Mouse (Mus musculus) MEL (cell line): ENCODE data around the gene Sema3c. TPM values are rescaled to one million over a fixed set of nuclear protein-coding genes. Genes with fewer than 3 reads are reported as not detected.

Source experiments
- DNase-seq: peaks from one replicate; pipeline ENCODE4 v3.0.0; 2011; ENCODE audit warnings: low read depth, low spot score
- H3K27ac ChIP-seq: 2 replicates; pipeline ENCODE4 v1.5.1; 2012; ENCODE audit warnings: low read depth, mild to moderate bottlenecking, control low read depth, low read length, moderate library complexity; ENCODE audit not compliant: control insufficient read depth
- H3K27me3 ChIP-seq, 2 experiments: fragments of 150-350 bp in 1 of 2; sonication (generic) in 1 of 2; 2 replicates each; pipeline ENCODE4 v1.6.1; 2012; ENCODE audit warnings: low read length in 2 of 2, mild to moderate bottlenecking in 2 of 2, improper control_type of control experiment in 1 of 2, moderate library complexity in 1 of 2; ENCODE audit not compliant: insufficient read depth in 2 of 2, control insufficient read depth in 1 of 2
- H3K36me3 ChIP-seq, 2 experiments: 2 replicates each; pipeline ENCODE4 v1.6.1; 2012 to 2014; ENCODE audit warnings: low read length in 2 of 2, improper control_type of control experiment in 1 of 2, inconsistent platforms in 1 of 2, mild to moderate bottlenecking in 1 of 2; ENCODE audit not compliant: insufficient read depth in 2 of 2, control insufficient read depth in 1 of 2
- H3K4me1 ChIP-seq, 2 experiments: fragments of 150-350 bp in 1 of 2; sonication (generic) in 1 of 2; 2 replicates each; pipeline ENCODE4 v1.6.1; 2012; ENCODE audit warnings: low read length in 2 of 2, improper control_type of control experiment in 1 of 2, mild to moderate bottlenecking in 1 of 2; ENCODE audit not compliant: insufficient read depth in 2 of 2, control insufficient read depth in 1 of 2
- H3K4me3 ChIP-seq, 2 experiments: fragments of 150-350 bp in 1 of 2; sonication (generic) in 1 of 2; 2 replicates each; pipeline ENCODE4 v1.5.1; 2012; ENCODE audit warnings: low read depth in 2 of 2, low read length in 2 of 2, mild to moderate bottlenecking in 2 of 2, moderate library complexity in 2 of 2, control low read depth in 1 of 2, improper control_type of control experiment in 1 of 2; ENCODE audit not compliant: control insufficient read depth in 1 of 2, insufficient read depth in 1 of 2
- H3K79me2 ChIP-seq: 2 replicates; pipeline ENCODE4 v1.6.1; 2012; ENCODE audit warnings: mild to moderate bottlenecking, low read length, moderate library complexity; ENCODE audit not compliant: control insufficient read depth, poor library complexity, insufficient read depth
- H3K9ac ChIP-seq: 2 replicates; pipeline ENCODE4 v1.6.1; 2012; ENCODE audit warnings: low read depth, mild to moderate bottlenecking, control low read depth, low read length, moderate library complexity; ENCODE audit not compliant: control insufficient read depth, poor library complexity, severe bottlenecking
- H3K9me3 ChIP-seq: fragments of 150-350 bp; sonication (generic); replicated peaks from 2 replicates; pipeline ENCODE4 v1.6.1; 2012; ENCODE audit warnings: mild to moderate bottlenecking, low read length, improper control_type of control experiment, moderate library complexity; ENCODE audit not compliant: insufficient read depth
- CHD1 ChIP-seq: IDR thresholded peaks from 2 replicates; pipeline ENCODE4 v1.6.1; 2012; ENCODE audit warnings: low read depth, mild to moderate bottlenecking, inconsistent platforms, low read length, improper control_type of control experiment
- CHD2 ChIP-seq: IDR thresholded peaks from 2 replicates; pipeline ENCODE4 v1.6.1; 2011; ENCODE audit warnings: low read length, improper control_type of control experiment
- CTCF ChIP-seq, 3 experiments: IDR thresholded peaks in 2 of 3; conservative IDR thresholded peaks in 1 of 3; 2 replicates each; pipeline ENCODE4 v1.5.1; 2011 to 2012; ENCODE audit warnings: low read length in 3 of 3, low read depth in 2 of 3, mild to moderate bottlenecking in 2 of 3, improper control_type of control experiment in 1 of 3, inconsistent platforms in 1 of 3, mixed read lengths in 1 of 3, moderate library complexity in 1 of 3; ENCODE audit not compliant: control insufficient read depth in 1 of 3, insufficient read depth in 1 of 3, poor library complexity in 1 of 3, severe bottlenecking in 1 of 3
- E2F4 ChIP-seq: IDR thresholded peaks from 2 replicates; pipeline ENCODE4 v1.6.1; 2011; ENCODE audit warnings: low read depth, low read length, improper control_type of control experiment, borderline replicate concordance
- EP300 ChIP-seq, 2 experiments: IDR thresholded peaks; 2 replicates each; pipeline ENCODE4 v1.6.1; 2011; ENCODE audit warnings: improper control_type of control experiment in 2 of 2, low read length in 2 of 2, low read depth in 1 of 2, mild to moderate bottlenecking in 1 of 2
- ETS1 ChIP-seq: IDR thresholded peaks from 2 replicates; pipeline ENCODE4 v1.6.1; 2012; ENCODE audit warnings: low read depth, mild to moderate bottlenecking, inconsistent platforms, low read length, improper control_type of control experiment, moderate library complexity
- GABPA ChIP-seq: IDR thresholded peaks from 2 replicates; pipeline ENCODE4 v1.6.1; 2012; ENCODE audit warnings: low read depth, mild to moderate bottlenecking, inconsistent platforms, low read length, improper control_type of control experiment, moderate library complexity
- GATA1 ChIP-seq: IDR thresholded peaks from 2 replicates; pipeline ENCODE4 v1.6.1; 2011; ENCODE audit warnings: low read depth, low read length, improper control_type of control experiment
- HCFC1 ChIP-seq: IDR thresholded peaks from 2 replicates; pipeline ENCODE4 v1.6.1; 2012; ENCODE audit warnings: low read depth, mild to moderate bottlenecking, inconsistent platforms, low read length, improper control_type of control experiment, moderate library complexity
- KAT2A ChIP-seq: conservative IDR thresholded peaks from 2 replicates; pipeline ENCODE4 v1.6.1; 2012; ENCODE audit warnings: low read depth, low read length, improper control_type of control experiment, inconsistent platforms
- MAFK ChIP-seq: IDR thresholded peaks from 2 replicates; pipeline ENCODE4 v1.6.1; 2011; ENCODE audit warnings: low read depth, mild to moderate bottlenecking, low read length, improper control_type of control experiment, borderline replicate concordance
- MAX ChIP-seq: IDR thresholded peaks from 2 replicates; pipeline ENCODE4 v1.6.1; 2011; ENCODE audit warnings: low read length, improper control_type of control experiment
- MAZ ChIP-seq: IDR thresholded peaks from 2 replicates; pipeline ENCODE4 v1.6.1; 2012; ENCODE audit warnings: low read depth, mild to moderate bottlenecking, inconsistent platforms, low read length, improper control_type of control experiment
- MEF2A ChIP-seq: IDR thresholded peaks from 2 replicates; pipeline ENCODE4 v1.6.1; 2014; ENCODE audit warnings: low read depth, mild to moderate bottlenecking, inconsistent platforms, low read length, improper control_type of control experiment; ENCODE audit not compliant: poor library complexity, insufficient replicate concordance, severe bottlenecking; ENCODE audit errors: extremely low read depth
- MXI1 ChIP-seq: IDR thresholded peaks from 2 replicates; pipeline ENCODE4 v1.6.1; 2011; ENCODE audit warnings: mild to moderate bottlenecking, low read depth, low read length, improper control_type of control experiment
- MYB ChIP-seq: IDR thresholded peaks from 2 replicates; pipeline ENCODE4 v1.6.1; 2011; ENCODE audit warnings: mild to moderate bottlenecking, low read depth, low read length, improper control_type of control experiment
- MYC ChIP-seq: IDR thresholded peaks from 2 replicates; pipeline ENCODE4 v1.6.1; 2011; ENCODE audit warnings: low read depth, mild to moderate bottlenecking, low read length, improper control_type of control experiment, moderate library complexity
- NELFE ChIP-seq: IDR thresholded peaks from 2 replicates; pipeline ENCODE4 v1.6.1; 2011; ENCODE audit warnings: low read depth, low read length, improper control_type of control experiment
- NRF1 ChIP-seq: IDR thresholded peaks from 2 replicates; pipeline ENCODE4 v1.6.1; 2014; ENCODE audit warnings: low read depth, mild to moderate bottlenecking, inconsistent platforms, low read length, improper control_type of control experiment, moderate library complexity; ENCODE audit not compliant: poor library complexity, insufficient read depth, severe bottlenecking
- POLR2AphosphoS5 ChIP-seq: IDR thresholded peaks from 2 replicates; pipeline ENCODE4 v1.6.1; 2012; ENCODE audit warnings: low read depth, borderline replicate concordance, mild to moderate bottlenecking, inconsistent platforms, low read length, moderate library complexity, mixed read lengths
- RAD21 ChIP-seq: IDR thresholded peaks from 2 replicates; pipeline ENCODE4 v1.6.1; 2011; ENCODE audit warnings: mild to moderate bottlenecking, low read depth, low read length, improper control_type of control experiment
- SMC3 ChIP-seq: IDR thresholded peaks from 2 replicates; pipeline ENCODE4 v1.6.1; 2011; ENCODE audit warnings: low read depth, low read length, improper control_type of control experiment
- TAL1 ChIP-seq: IDR thresholded peaks from 2 replicates; pipeline ENCODE4 v1.6.1; 2012; ENCODE audit warnings: mild to moderate bottlenecking, inconsistent platforms, low read length, moderate library complexity, mixed read lengths
- TBP ChIP-seq: IDR thresholded peaks from 2 replicates; pipeline ENCODE4 v1.8.0; 2011; ENCODE audit warnings: low read depth, low read length, improper control_type of control experiment
- UBTF ChIP-seq: IDR thresholded peaks from 2 replicates; pipeline ENCODE4 v1.6.1; 2012; ENCODE audit warnings: low read depth, mild to moderate bottlenecking, inconsistent platforms, low read length, improper control_type of control experiment, moderate library complexity, borderline replicate concordance; ENCODE audit not compliant: insufficient read depth
- USF1 ChIP-seq: IDR thresholded peaks from 2 replicates; pipeline ENCODE4 v1.6.1; 2014; ENCODE audit warnings: low read depth, mild to moderate bottlenecking, inconsistent platforms, low read length, improper control_type of control experiment, moderate library complexity
- USF2 ChIP-seq, 2 experiments: IDR thresholded peaks; 2 replicates each; pipeline ENCODE4 v1.6.1; 2011 to 2012; ENCODE audit warnings: improper control_type of control experiment in 2 of 2, low read length in 2 of 2, borderline replicate concordance in 1 of 2, inconsistent platforms in 1 of 2, low read depth in 1 of 2, mild to moderate bottlenecking in 1 of 2; ENCODE audit not compliant: insufficient read depth in 1 of 2
- ZKSCAN1 ChIP-seq: IDR thresholded peaks from 2 replicates; pipeline ENCODE4 v1.6.1; 2012; ENCODE audit warnings: low read depth, mild to moderate bottlenecking, inconsistent platforms, low read length, improper control_type of control experiment, moderate library complexity
- ZMIZ1 ChIP-seq: IDR thresholded peaks from 2 replicates; pipeline ENCODE4 v1.6.1; 2012; ENCODE audit warnings: low read depth, mild to moderate bottlenecking, inconsistent platforms, low read length, improper control_type of control experiment, moderate library complexity
- ZNF384 ChIP-seq: IDR thresholded peaks from 2 replicates; pipeline ENCODE4 v1.6.1; 2012; ENCODE audit warnings: low read depth, mild to moderate bottlenecking, inconsistent platforms, low read length, improper control_type of control experiment
- polyA plus RNA-seq, 2 experiments: library from polyadenylated mRNA; stranded (reverse) in 1 of 2; unstranded in 1 of 2; fragments of >175 nt in 1 of 2; fragments of >200 nt in 1 of 2; gene quantifications; 2 replicates each; pipeline versions ENCODE4 v1.2.1 to v1.2.4; 2012; ENCODE audit warnings: low replicate concordance in 2 of 2, low read depth in 1 of 2; ENCODE audit not compliant: insufficient read length in 2 of 2, insufficient read depth in 1 of 2, missing spikeins in 1 of 2
- total RNA-seq: library from RNA; depleted of rRNA; stranded (reverse); fragments of 300-350 nt; gene quantifications from 2 replicates; pipeline ENCODE4 v1.2.3, GENCODE M21; 2012

Sema3c gene
- total and polyA plus RNA-seq, 3 experiments: not detected

DNA sequence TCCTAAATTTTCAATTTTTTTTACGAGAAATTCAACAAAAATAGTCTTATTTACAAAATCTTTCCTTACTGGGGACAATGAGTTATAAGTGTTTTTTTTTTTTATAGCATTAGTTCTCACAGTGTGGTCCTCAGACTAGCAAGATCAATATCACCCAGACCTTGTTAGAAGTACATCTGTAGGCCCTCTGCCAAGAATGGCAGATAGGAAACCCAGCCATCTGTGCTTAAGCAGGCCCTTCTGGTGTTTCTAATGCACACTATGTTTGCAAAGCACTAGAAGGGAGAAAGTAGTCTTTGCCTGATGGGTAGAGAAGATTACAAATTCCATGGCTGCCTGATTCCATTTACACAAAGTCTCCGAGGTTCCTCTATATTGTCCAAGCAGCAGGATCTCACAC, 121.3 kb downstream of the Sema3c start:
- Histone ChIP-seq H3K79me2 (no peaks in the 10 kb centered on the region), H3K27me3 (no peaks in the 10 kb centered on the region), H3K9ac (no peak overlapping the region), H3K9me3 (no peaks in the 10 kb centered on the region), H3K36me3 (no peaks in the 10 kb centered on the region), H3K4me1 (no peaks in the 10 kb centered on the region), H3K27ac (no peak overlapping the region), H3K4me3 (no peak overlapping the region)
- TF ChIP-seq TAL1 (no peak), MAFK (no peak), MEF2A (no peak), TBP (no peak), EP300 (IDR thresholded peaks at IDR 0.05; ENCODE audit: low read depth in 1 of 2, low read length in 2 of 2) (no peak), CTCF (IDR thresholded peaks at IDR 0.05 in 2 of 3, conservative IDR thresholded peaks at IDR 0.05 in 1 of 3; ENCODE audit: control insufficient read depth in 1 of 3, insufficient read depth in 1 of 3, low read depth in 2 of 3, low read length in 3 of 3, poor library complexity in 1 of 3, severe bottlenecking in 1 of 3) (no peak), KAT2A (no peak), HCFC1 (no peak), ZKSCAN1 (no peak), USF2 (IDR thresholded peaks at IDR 0.05; ENCODE audit: borderline replicate concordance in 1 of 2, insufficient read depth in 1 of 2, low read depth in 1 of 2, low read length in 2 of 2) (no peak), E2F4 (no peak), ZNF384 (no peak), MXI1 (no peak), NELFE (no peak), CHD2 (no peak), UBTF (no peak), POLR2AphosphoS5 (no peak), NRF1 (no peak)
- peak; percentile 9 for DNase-seq

DNA sequence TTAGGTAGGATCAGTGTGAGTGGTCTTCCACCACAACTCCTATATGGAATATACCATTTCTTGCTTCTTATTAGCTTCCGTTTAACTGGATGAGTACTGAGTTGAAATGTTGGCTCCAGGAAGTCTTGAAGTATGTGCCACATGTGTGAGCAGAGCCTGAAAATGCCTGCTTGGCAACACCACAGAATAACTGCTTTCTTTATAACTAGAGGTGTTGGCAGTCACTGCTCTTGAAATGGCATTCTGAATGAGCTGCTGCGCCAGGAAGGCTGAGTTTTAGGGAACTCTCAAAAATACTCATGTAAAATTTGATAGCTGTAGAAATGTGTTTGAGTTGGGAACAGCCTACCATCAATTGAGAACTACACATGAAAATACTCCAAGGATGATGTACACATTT, 124.8 kb downstream of the Sema3c start:
- H3K9ac ChIP-seq: no peak overlapping the region
- no peak overlapping the region for H3K27ac ChIP-seq
- no peaks in the 10 kb centered on the region for H3K4me1 ChIP-seq
- no peaks in the 10 kb centered on the region for H3K36me3 ChIP-seq
- no peak for DNase-seq
- no peaks in the 10 kb centered on the region for H3K27me3 ChIP-seq
- no peaks in the 10 kb centered on the region for H3K79me2 ChIP-seq
- no peak overlapping the region for H3K4me3 ChIP-seq
- no peak for TF ChIP-seq ZMIZ1
- TF ChIP-seq GATA1: no peak
- TF ChIP-seq MXI1: no peak
- TF ChIP-seq ETS1: no peak
- no peak for TF ChIP-seq MYC
- TF ChIP-seq RAD21: no peak
- no peak for TF ChIP-seq CHD1
- TF ChIP-seq GABPA: no peak
- TF ChIP-seq USF1: no peak
- TF ChIP-seq MAFK: no peak
- no peak for TF ChIP-seq EP300 (IDR thresholded peaks at IDR 0.05; ENCODE audit: low read depth in 1 of 2, low read length in 2 of 2)
- no peak for TF ChIP-seq SMC3
- no peak for TF ChIP-seq MYB
- TF ChIP-seq ZNF384: no peak
- TF ChIP-seq MAX: no peak
- TF ChIP-seq MAZ: no peak
- TF ChIP-seq USF2 (IDR thresholded peaks at IDR 0.05; ENCODE audit: borderline replicate concordance in 1 of 2, insufficient read depth in 1 of 2, low read depth in 1 of 2, low read length in 2 of 2): no peak
- TF ChIP-seq HCFC1: no peak
- no peak for TF ChIP-seq ZKSCAN1
- H3K9me3 ChIP-seq: no peaks in the 10 kb centered on the region
